Mouse (Mus musculus) small intestine, adult 2 months (tissue): ENCODE measurements at regions not wholly inside any gene's neighbourhood (a gene's known extent, or its start where the extent isn't known, plus 50 kb on each side); places are given as distances from the start of the nearest gene placed in this dataset.

Experiments used
- H3K27ac ChIP-seq: fragments of 200-500 bp; 2 replicates; pipeline ENCODE4 v1.5.1; 2012; ENCODE audit warnings: low read depth, low read length, control low read depth, inconsistent platforms; ENCODE audit not compliant: insufficient read depth
- H3K27me3 ChIP-seq: fragments of 200-500 bp; 2 replicates; pipeline ENCODE4 v1.6.1; 2012; ENCODE audit warnings: mild to moderate bottlenecking, moderate library complexity, low read length, inconsistent platforms; ENCODE audit not compliant: control insufficient read depth, insufficient read depth
- H3K36me3 ChIP-seq: fragments of 200-500 bp; 2 replicates; pipeline ENCODE4 v1.6.1; 2012; ENCODE audit warnings: mild to moderate bottlenecking, low read length, control low read depth, inconsistent platforms; ENCODE audit not compliant: control insufficient read depth, insufficient read depth
- H3K4me1 ChIP-seq: fragments of 200-500 bp; 2 replicates; pipeline ENCODE4 v1.6.1; 2012; ENCODE audit warnings: low read length, inconsistent platforms, mixed read lengths; ENCODE audit not compliant: control insufficient read depth, insufficient read depth, insufficient read length
- H3K4me3 ChIP-seq: fragments of 200-500 bp; 2 replicates; pipeline ENCODE4 v1.5.1; 2012; ENCODE audit warnings: low read depth, mild to moderate bottlenecking, control low read depth, inconsistent platforms, low read length, moderate library complexity
- CTCF ChIP-seq: fragments of 200-500 bp; IDR thresholded peaks from 2 replicates; pipeline ENCODE4 v1.5.1; 2012; ENCODE audit warnings: low read depth, mild to moderate bottlenecking, control low read depth, inconsistent platforms, low read length, moderate library complexity, mixed read lengths; ENCODE audit not compliant: insufficient replicate concordance, insufficient read length; ENCODE audit errors: extremely low read depth
- POLR2A ChIP-seq: fragments of 200-500 bp; IDR thresholded peaks from 2 replicates; pipeline ENCODE4 v1.6.1; 2012; ENCODE audit warnings: low read depth, mild to moderate bottlenecking, control low read depth, inconsistent platforms, low read length, moderate library complexity
- WGBS: fragments of 180-500 bp; shearing (Covaris S2); methylation state at CpG from one replicate; pipeline ENCODE4 v1.1.7; 2018; 5-methylcytosine and 5-hydroxymethylcytosine counted together

DNA sequence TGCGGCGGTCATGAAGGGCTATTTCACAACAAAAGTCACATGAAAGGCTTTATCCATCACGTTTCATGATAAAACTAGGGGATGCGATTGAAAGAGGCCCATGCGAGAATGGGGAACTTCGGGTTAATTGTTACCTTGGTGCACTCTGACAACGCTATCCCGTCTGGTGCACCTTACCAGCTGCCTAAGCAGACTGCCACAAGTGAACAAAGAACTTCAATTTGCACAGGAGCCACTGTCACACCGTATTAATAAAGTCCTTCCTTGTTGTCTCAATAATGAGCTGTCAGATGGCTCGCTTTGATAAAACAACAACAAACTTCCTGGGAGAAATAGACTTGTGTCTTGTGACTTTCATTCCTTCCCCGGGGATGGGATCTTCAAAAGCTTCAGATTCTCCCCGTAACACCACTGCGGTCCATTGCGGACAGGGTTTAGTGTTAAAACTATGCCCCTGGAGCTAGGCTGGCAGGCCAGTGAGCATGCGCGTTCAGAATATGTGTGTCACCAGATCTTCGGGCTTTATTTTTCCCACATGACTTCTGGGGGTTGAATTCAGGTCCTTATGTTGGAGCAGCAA, 165.8 kb downstream of the Samd5 start:
- WGBS, result 52% methylated on average over 17 of the region's 17 CpGs
- no peaks in the 10 kb centered on the region for H3K27me3 ChIP-seq

DNA sequence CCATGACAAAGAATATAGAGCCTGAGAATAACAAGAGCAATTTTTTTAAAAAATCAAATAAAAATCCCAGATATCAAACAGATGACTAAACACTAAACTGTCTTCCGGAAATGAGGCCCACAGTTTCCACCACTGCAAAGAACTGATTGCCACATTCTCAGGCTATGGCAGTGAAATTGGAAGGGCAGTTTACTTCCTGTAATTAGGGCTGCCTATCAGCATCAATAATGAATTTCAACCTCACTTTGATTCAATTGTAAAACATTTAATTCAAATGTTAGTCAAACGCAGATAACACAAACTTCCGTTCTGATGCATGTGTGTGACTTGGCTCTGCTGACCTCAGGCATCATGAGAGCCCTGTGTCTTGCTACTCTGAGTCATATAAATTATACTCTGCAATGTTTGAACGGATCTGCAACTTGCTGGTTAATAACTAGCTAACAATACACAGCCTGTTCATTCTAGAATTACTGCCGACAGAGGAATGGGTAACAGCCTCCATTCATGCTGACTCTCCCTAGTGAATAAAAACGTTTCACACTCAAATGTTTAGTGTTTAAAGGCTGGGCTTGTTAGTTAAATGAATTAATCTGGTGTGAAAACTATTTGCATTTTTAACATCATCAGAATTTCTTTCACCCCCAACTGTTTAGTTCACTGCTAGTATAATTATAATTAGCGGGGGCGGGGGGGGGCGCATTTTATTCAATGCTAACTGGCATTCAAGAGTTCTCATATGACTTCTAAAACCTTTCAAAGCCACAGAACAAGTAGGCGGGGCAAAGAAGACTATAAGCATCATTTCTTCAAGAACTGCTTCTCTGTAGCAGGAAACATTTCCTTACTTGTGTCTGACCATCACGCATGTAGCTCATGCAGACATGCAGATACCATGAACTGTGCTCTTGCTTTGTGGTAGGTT, 171.2 kb downstream of the Samd5 start:
- Histone ChIP-seq H3K27me3 (no peaks in the 10 kb centered on the region), H3K27ac (no peak overlapping the region), H3K36me3 (no peaks in the 10 kb centered on the region), H3K4me1 (no peaks in the 10 kb centered on the region), H3K4me3 (no peak overlapping the region)
- WGBS, result 51% methylated on average over 11 of the region's 11 CpGs
- TF ChIP-seq CTCF, result no peak
- TF ChIP-seq POLR2A, result no peak

More for the DNA sequence above, 165.8 kb downstream of the Samd5 start:
- H3K4me1 ChIP-seq, result no peaks in the 10 kb centered on the region
- H3K36me3 ChIP-seq, result no peaks in the 10 kb centered on the region
- TF ChIP-seq CTCF (no peak), POLR2A (no peak)
- H3K27ac ChIP-seq, result no peak overlapping the region
- H3K4me3 ChIP-seq, result no peak overlapping the region

DNA sequence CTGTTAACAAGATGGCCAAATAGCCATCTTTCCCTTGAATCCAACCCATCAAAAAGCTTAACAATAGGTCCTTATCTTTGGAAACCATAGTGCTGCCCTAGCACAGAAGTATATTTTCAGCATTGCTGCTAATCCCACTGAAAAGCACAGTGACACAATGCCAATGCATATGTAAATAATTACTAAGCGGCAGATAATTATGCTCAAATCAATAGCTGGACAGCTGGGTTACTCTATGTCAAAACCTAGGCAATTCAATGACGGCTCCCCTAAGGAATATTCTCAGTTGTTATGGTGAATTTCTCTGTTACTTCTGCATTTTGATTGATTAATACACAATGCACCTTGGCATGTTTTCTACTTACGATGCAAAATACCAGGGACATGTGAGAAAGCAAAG, 176.5 kb downstream of the Samd5 start:
- Histone ChIP-seq H3K27ac (no peak overlapping the region), H3K4me1 (no peaks in the 10 kb centered on the region), H3K4me3 (no peak overlapping the region), H3K27me3 (no peaks in the 10 kb centered on the region), H3K36me3 (no peaks in the 10 kb centered on the region)
- no peak for TF ChIP-seq CTCF
- no peak for TF ChIP-seq POLR2A
- 75% methylated on average over 3 of the region's 3 CpGs for WGBS

DNA sequence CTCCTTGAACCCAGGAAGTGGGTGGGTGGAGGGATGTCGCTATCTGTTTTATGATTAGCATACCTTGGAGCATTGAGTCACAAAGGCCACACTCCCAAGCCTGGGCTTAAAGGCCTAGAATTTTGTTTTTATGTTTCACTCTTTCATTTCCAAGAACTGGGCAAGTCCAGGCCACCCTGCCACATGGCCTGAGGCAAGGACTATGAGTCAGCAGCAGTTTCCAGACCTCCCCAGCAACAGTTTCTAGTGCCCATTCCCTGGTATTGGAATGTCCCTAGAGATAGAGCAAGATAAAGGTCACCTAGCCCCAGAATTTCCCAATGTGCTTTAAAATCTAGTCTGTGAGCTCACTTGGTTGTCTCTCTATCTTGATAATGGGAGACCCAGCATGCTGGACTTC, 178.0 kb downstream of the Samd5 start:
- WGBS, result 85% methylated on average over 1 of the region's 1 CpGs
- no peak for TF ChIP-seq CTCF
- TF ChIP-seq POLR2A, result no peak
- Histone ChIP-seq H3K4me1 (no peaks in the 10 kb centered on the region), H3K4me3 (no peak overlapping the region), H3K27ac (no peak overlapping the region), H3K27me3 (no peaks in the 10 kb centered on the region), H3K36me3 (no peaks in the 10 kb centered on the region)

DNA sequence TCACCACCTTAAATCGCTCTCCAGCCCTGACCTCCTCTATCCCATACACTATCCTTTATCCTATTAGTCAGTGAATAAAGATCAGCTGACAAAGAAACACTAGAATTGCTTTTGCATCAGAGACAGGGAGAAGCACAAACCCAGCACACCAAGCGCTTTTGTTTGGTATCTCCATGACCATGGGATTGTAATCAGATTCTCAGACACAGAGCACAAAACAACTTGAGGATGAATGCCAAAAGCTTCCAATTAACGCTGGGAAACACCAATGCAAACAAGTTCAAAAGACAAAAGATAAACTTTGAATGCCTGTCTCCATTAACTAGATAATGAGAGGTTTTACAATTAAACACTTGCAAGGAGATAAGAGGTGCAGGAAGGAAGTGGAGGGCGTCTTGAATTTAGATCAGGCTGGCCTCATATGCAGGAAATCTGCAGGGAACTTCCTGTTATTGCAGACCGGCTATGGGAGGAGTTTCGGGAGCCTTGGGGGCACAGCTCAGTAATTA, 179.8 kb downstream of the Samd5 start:
- Histone ChIP-seq H3K4me3 (no peak overlapping the region), H3K27me3 (no peaks in the 10 kb centered on the region), H3K4me1 (no peaks in the 10 kb centered on the region), H3K36me3 (no peaks in the 10 kb centered on the region), H3K27ac (no peak overlapping the region)
- 36% methylated on average over 6 of the region's 6 CpGs for WGBS
- TF ChIP-seq CTCF, result no peak
- no peak for TF ChIP-seq POLR2A

DNA sequence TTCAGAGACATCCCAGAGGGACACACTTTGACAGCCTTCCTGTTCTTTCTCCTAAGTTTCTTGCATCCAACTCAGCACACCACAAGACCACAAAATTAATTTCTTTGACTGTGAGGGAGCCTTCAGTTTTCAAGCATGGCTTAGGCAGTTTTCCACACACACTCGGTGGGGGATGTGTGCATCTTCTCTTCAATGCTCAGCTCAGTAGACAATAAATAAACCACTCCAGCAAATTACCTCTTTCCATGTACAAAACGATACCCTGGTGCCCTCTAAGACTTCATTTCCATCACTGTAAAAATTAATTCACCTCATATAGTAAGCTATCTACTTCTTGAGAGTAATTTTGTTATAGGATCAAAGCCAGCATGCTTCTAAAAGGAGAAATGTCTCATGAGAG, 184.6 kb downstream of the Samd5 start:
- Histone ChIP-seq H3K4me3 (no peak overlapping the region), H3K27me3 (no peaks in the 10 kb centered on the region), H3K27ac (no peak overlapping the region), H3K36me3 (no peaks in the 10 kb centered on the region), H3K4me1 (no peaks in the 10 kb centered on the region)
- WGBS, result 76% methylated on average over 2 of the region's 2 CpGs
- TF ChIP-seq POLR2A (no peak), CTCF (no peak)

DNA sequence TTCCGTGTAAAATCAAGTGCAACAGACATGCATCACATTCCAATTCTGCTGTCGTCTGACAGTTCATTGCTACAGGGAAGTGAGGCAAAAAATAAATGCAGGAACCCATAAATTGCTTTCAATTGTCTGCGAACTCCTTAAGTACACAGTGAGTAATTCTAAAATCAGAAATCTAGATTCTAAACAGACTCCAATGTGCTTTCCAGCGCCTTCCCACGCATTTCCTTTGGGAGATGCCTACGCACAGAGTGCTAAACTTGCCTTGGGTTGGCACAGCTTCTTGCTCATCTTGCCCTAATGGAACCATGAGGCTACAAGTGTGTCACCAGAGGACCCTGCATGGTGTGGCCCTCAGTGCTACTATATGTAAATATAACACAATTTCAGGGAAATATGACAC, 212.6 kb downstream of the Samd5 start:
- Histone ChIP-seq H3K36me3 (no peaks in the 10 kb centered on the region), H3K27me3 (no peaks in the 10 kb centered on the region), H3K4me3 (no peak overlapping the region), H3K27ac (no peak overlapping the region), H3K4me1 (no peaks in the 10 kb centered on the region)
- WGBS, result 41% methylated on average over 6 of the region's 6 CpGs
- TF ChIP-seq POLR2A (no peak), CTCF (no peak)
